Mouse (Mus musculus) midbrain, embryonic 16.5 days (tissue): ENCODE results near the gene Gm20903. TPM values are rescaled to one million over a fixed set of nuclear protein-coding genes. Genes with fewer than 3 reads are reported as not detected.
"Not testable (repeated sequence)": the region's sequence is repeated elsewhere in the genome, so short reads cannot be mapped to it uniquely, and the experiment has no call there.

ENCODE experiments used
- ATAC-seq: fragments of 200-750 bp; cut with Nextera tagmentation; 2 replicates; pipeline ENCODE4 v1.8.0; 2017; ENCODE audit warnings: moderate TSS enrichment
- H3K27ac ChIP-seq: fragments of 300-500 bp; sonication (generic); 2 replicates; pipeline ENCODE4 v1.5.1; 2014; ENCODE audit warnings: mild to moderate bottlenecking, low read length, mixed read lengths
- H3K27me3 ChIP-seq: fragments of 300-500 bp; sonication (generic); 2 replicates; pipeline ENCODE4 v1.6.1; 2014; ENCODE audit warnings: low read depth, low read length, mixed read lengths; ENCODE audit not compliant: control insufficient read depth, insufficient read depth
- H3K36me3 ChIP-seq: fragments of 300-500 bp; sonication (generic); 2 replicates; pipeline ENCODE4 v1.6.1; 2014; ENCODE audit warnings: mild to moderate bottlenecking, low read length, moderate library complexity, mixed read lengths; ENCODE audit not compliant: control insufficient read depth, insufficient read depth
- H3K4me1 ChIP-seq: fragments of 300-500 bp; sonication (generic); 2 replicates; pipeline ENCODE4 v1.6.1; 2014; ENCODE audit warnings: mild to moderate bottlenecking, low read length, mixed read lengths; ENCODE audit not compliant: control insufficient read depth, insufficient read depth
- H3K4me2 ChIP-seq: fragments of 300-500 bp; sonication (generic); 2 replicates; pipeline ENCODE4 v1.6.1; 2014; ENCODE audit warnings: mild to moderate bottlenecking, low read length, mixed read lengths
- H3K4me3 ChIP-seq: fragments of 300-500 bp; sonication (generic); 2 replicates; pipeline ENCODE4 v1.5.1; 2014; ENCODE audit warnings: low read depth, mild to moderate bottlenecking, low read length, moderate library complexity, mixed read lengths
- H3K9ac ChIP-seq: fragments of 300-500 bp; sonication (generic); 2 replicates; pipeline ENCODE4 v1.6.1; 2014; ENCODE audit warnings: low read depth, low read length, mixed read lengths
- H3K9me3 ChIP-seq: fragments of 300-500 bp; sonication (generic); replicated peaks from 2 replicates; pipeline ENCODE4 v1.6.1; 2014; ENCODE audit warnings: mild to moderate bottlenecking, low read length, mixed read lengths; ENCODE audit not compliant: control insufficient read depth, poor library complexity, severe bottlenecking
- WGBS: fragments of 180-500 bp; shearing (Covaris S2); extraction: QIAGEN DNeasy Blood & Tissue Kit; methylation state at CpG from one replicate; pipeline ENCODE4 v1.1.7; 2014; 5-methylcytosine and 5-hydroxymethylcytosine counted together
- polyA plus RNA-seq: library from polyadenylated mRNA; unstranded; fragments of >200 nt; fragmentation: Nextera tagmentation; extraction: Ambion mirVana; gene quantifications from 2 replicates; pipeline ENCODE4 v1.2.1, GENCODE M21; 2015

The Gm20903 gene
- polyA plus RNA-seq: not detected in 2 replicates

GRCm38 (mm10) chrY:73669015-73669414 lies at the start of gene Gm20903:
Gene Gm20903 (plus strand): TSS chrY:73669315.
- not testable (repeated sequence) for H3K9me3 ChIP-seq, H3K4me1 ChIP-seq, ATAC-seq, H3K4me3 ChIP-seq, H3K9ac ChIP-seq, H3K4me2 ChIP-seq, H3K36me3 ChIP-seq, H3K27me3 ChIP-seq, H3K27ac ChIP-seq
- no CpG with 5 or more reads among the region's 6 CpGs for WGBS
